Mouse (Mus musculus): ENCODE measurements around the gene Ankrd44. TPM values are rescaled to one million over a fixed set of nuclear protein-coding genes. Genes with fewer than 3 reads are reported as not detected.

Gene Ankrd44
- polyA plus RNA-seq, 1 experiment from 2014 or later: 7.8 TPM

GRCm38 (mm10) chr1:54850077-54850476, 76.1 kb downstream of the Ankrd44 start:
- Histone ChIP-seq H3K4me3 (no peak overlapping the region), H3K4me1 (peaks cover 19% of the 10 kb centered on the region), H3K27ac (replicated peaks) (0 out of 2 replicates have a peak overlapping the region, but pooled peaks have one; percentile 25), H3K36me3 (no peaks in the 10 kb centered on the region), H3K9me3 (replicated peaks) (no peaks in the 10 kb centered on the region), H3K27me3 (ENCODE audit: low read depth, poor library complexity, severe bottlenecking) (no peaks in the 10 kb centered on the region)
- 44% methylated on average over 8 of the region's 8 CpGs for WGBS
- DNase-seq (ENCODE audit: low spot score): no peak

- no peak for DNase-seq (ENCODE audit: low spot score)
- Histone ChIP-seq H3K27me3 (ENCODE audit: low read depth, poor library complexity, severe bottlenecking) (no peaks in the 10 kb centered on the region), H3K9me3 (replicated peaks) (no peaks in the 10 kb centered on the region), H3K36me3 (no peaks in the 10 kb centered on the region), H3K4me1 (peaks cover 16% of the 10 kb centered on the region), H3K4me3 (no peak overlapping the region), H3K27ac (replicated peaks) (no peak overlapping the region)
- WGBS: 92% methylated on average over 1 of the region's 1 CpGs
Measured at GRCm38 (mm10) chr1:54847238-54847637, 78.9 kb downstream of the Ankrd44 start.

- Histone ChIP-seq H3K36me3 (no peaks in the 10 kb centered on the region), H3K9me3 (replicated peaks) (no peaks in the 10 kb centered on the region), H3K4me3 (no peak overlapping the region), H3K27me3 (ENCODE audit: low read depth, poor library complexity, severe bottlenecking) (no peaks in the 10 kb centered on the region), H3K27ac (replicated peaks) (no peak overlapping the region), H3K4me1 (peaks cover 14% of the 10 kb centered on the region)
- 82% methylated on average over 5 of the region's 5 CpGs for WGBS
- no peak for DNase-seq (ENCODE audit: low spot score)
Measured at GRCm38 (mm10) chr1:54846346-54847000, 79.7 kb downstream of the Ankrd44 start.

GRCm38 (mm10) chr1:54844361-54844760, 81.8 kb downstream of the Ankrd44 start:
- Histone ChIP-seq H3K27ac (replicated peaks) (no peak overlapping the region), H3K27me3 (ENCODE audit: low read depth, poor library complexity, severe bottlenecking) (no peaks in the 10 kb centered on the region), H3K9me3 (replicated peaks) (no peaks in the 10 kb centered on the region), H3K36me3 (no peaks in the 10 kb centered on the region), H3K4me1 (no peaks in the 10 kb centered on the region), H3K4me3 (no peak overlapping the region)
- 86% methylated on average over 1 of the region's 1 CpGs for WGBS
- DNase-seq (ENCODE audit: low spot score): no peak

- Histone ChIP-seq H3K36me3 (no peaks in the 10 kb centered on the region), H3K4me3 (no peak overlapping the region), H3K4me1 (no peaks in the 10 kb centered on the region), H3K27ac (replicated peaks) (no peak overlapping the region), H3K9me3 (replicated peaks) (no peaks in the 10 kb centered on the region), H3K27me3 (ENCODE audit: low read depth, poor library complexity, severe bottlenecking) (no peaks in the 10 kb centered on the region)
- 86% methylated on average over 7 of the region's 7 CpGs for WGBS
- DNase-seq (ENCODE audit: low spot score): no peak
Measured at GRCm38 (mm10) chr1:54842765-54843461, 83.3 kb downstream of the Ankrd44 start.

GRCm38 (mm10) chr1:54841788-54842187, 84.4 kb downstream of the Ankrd44 start:
- WGBS: 47% methylated on average over 5 of the region's 5 CpGs

GRCm38 (mm10) chr1:54840040-54840439, 86.1 kb downstream of the Ankrd44 start:
- Histone ChIP-seq H3K27me3 (ENCODE audit: low read depth, poor library complexity, severe bottlenecking) (no peaks in the 10 kb centered on the region), H3K36me3 (no peaks in the 10 kb centered on the region), H3K4me1 (no peaks in the 10 kb centered on the region), H3K9me3 (replicated peaks) (no peaks in the 10 kb centered on the region), H3K4me3 (no peak overlapping the region), H3K27ac (replicated peaks) (no peak overlapping the region)
- WGBS: 77% methylated on average over 2 of the region's 2 CpGs
- DNase-seq (ENCODE audit: low spot score): no peak

More at GRCm38 (mm10) chr1:54841788-54842187, 84.4 kb downstream of the Ankrd44 start:
- no peak for DNase-seq (ENCODE audit: low spot score)
- H3K4me3 ChIP-seq: no peak overlapping the region
- H3K27me3 ChIP-seq (ENCODE audit: low read depth, poor library complexity, severe bottlenecking): no peaks in the 10 kb centered on the region
- H3K36me3 ChIP-seq: no peaks in the 10 kb centered on the region
- H3K4me1 ChIP-seq: no peaks in the 10 kb centered on the region
- H3K9me3 ChIP-seq (replicated peaks): no peaks in the 10 kb centered on the region
- H3K27ac ChIP-seq (replicated peaks): no peak overlapping the region

GRCm38 (mm10) chr1:54838486-54838805, 87.7 kb downstream of the Ankrd44 start:
- WGBS: 93% methylated on average over 6 of the region's 6 CpGs
- Histone ChIP-seq H3K4me1 (no peaks in the 10 kb centered on the region), H3K9me3 (replicated peaks) (no peaks in the 10 kb centered on the region), H3K27ac (replicated peaks) (no peak overlapping the region), H3K27me3 (ENCODE audit: low read depth, poor library complexity, severe bottlenecking) (no peaks in the 10 kb centered on the region), H3K36me3 (no peaks in the 10 kb centered on the region), H3K4me3 (no peak overlapping the region)
- no peak for DNase-seq (ENCODE audit: low spot score)

GRCm38 (mm10) chr1:54837721-54838485, 88.3 kb downstream of the Ankrd44 start:
- no peaks in the 10 kb centered on the region for H3K36me3 ChIP-seq
- DNase-seq (ENCODE audit: low spot score): no peak
- no peaks in the 10 kb centered on the region for H3K4me1 ChIP-seq
- 88% methylated on average over 17 of the region's 17 CpGs for WGBS
- H3K27me3 ChIP-seq (ENCODE audit: low read depth, poor library complexity, severe bottlenecking): no peaks in the 10 kb centered on the region
- H3K9me3 ChIP-seq (replicated peaks): no peaks in the 10 kb centered on the region
- H3K4me3 ChIP-seq: no peak overlapping the region
- no peak overlapping the region for H3K27ac ChIP-seq (replicated peaks)

- 89% methylated on average over 6 of the region's 6 CpGs for WGBS
- Histone ChIP-seq H3K4me1 (no peaks in the 10 kb centered on the region), H3K9me3 (replicated peaks) (no peaks in the 10 kb centered on the region), H3K27ac (replicated peaks) (no peak overlapping the region), H3K27me3 (ENCODE audit: low read depth, poor library complexity, severe bottlenecking) (no peaks in the 10 kb centered on the region), H3K4me3 (no peak overlapping the region), H3K36me3 (no peaks in the 10 kb centered on the region)
- DNase-seq (ENCODE audit: low spot score): no peak
Measured at GRCm38 (mm10) chr1:54835661-54836205, 90.5 kb downstream of the Ankrd44 start.

- no peaks in the 10 kb centered on the region for H3K36me3 ChIP-seq
- H3K4me1 ChIP-seq: no peaks in the 10 kb centered on the region
- WGBS: 93% methylated on average over 6 of the region's 6 CpGs
- H3K27me3 ChIP-seq (ENCODE audit: low read depth, poor library complexity, severe bottlenecking): no peaks in the 10 kb centered on the region
- no peak overlapping the region for H3K27ac ChIP-seq (replicated peaks)
- no peak overlapping the region for H3K4me3 ChIP-seq
- DNase-seq (ENCODE audit: low spot score): no peak
- no peaks in the 10 kb centered on the region for H3K9me3 ChIP-seq (replicated peaks)
Measured at GRCm38 (mm10) chr1:54833221-54833620, 93.0 kb downstream of the Ankrd44 start.

GRCm38 (mm10) chr1:54832765-54833164, 93.4 kb downstream of the Ankrd44 start:
- 0% methylated on average over 1 of the region's 1 CpGs for WGBS
- Histone ChIP-seq H3K4me1 (no peaks in the 10 kb centered on the region), H3K27ac (replicated peaks) (no peak overlapping the region), H3K27me3 (ENCODE audit: low read depth, poor library complexity, severe bottlenecking) (no peaks in the 10 kb centered on the region), H3K36me3 (no peaks in the 10 kb centered on the region), H3K4me3 (no peak overlapping the region), H3K9me3 (replicated peaks) (no peaks in the 10 kb centered on the region)
- DNase-seq (ENCODE audit: low spot score): no peak

GRCm38 (mm10) chr1:54830223-54830622, 96.0 kb downstream of the Ankrd44 start:
- no peak for DNase-seq (ENCODE audit: low spot score)
- 71% methylated on average over 6 of the region's 6 CpGs for WGBS
- no peaks in the 10 kb centered on the region for H3K4me1 ChIP-seq
- no peak overlapping the region for H3K27ac ChIP-seq (replicated peaks)
- no peak overlapping the region for H3K4me3 ChIP-seq
- no peaks in the 10 kb centered on the region for H3K27me3 ChIP-seq (ENCODE audit: low read depth, poor library complexity, severe bottlenecking)
- H3K36me3 ChIP-seq: no peaks in the 10 kb centered on the region
- no peaks in the 10 kb centered on the region for H3K9me3 ChIP-seq (replicated peaks)
